In the genomic region with DNA sequence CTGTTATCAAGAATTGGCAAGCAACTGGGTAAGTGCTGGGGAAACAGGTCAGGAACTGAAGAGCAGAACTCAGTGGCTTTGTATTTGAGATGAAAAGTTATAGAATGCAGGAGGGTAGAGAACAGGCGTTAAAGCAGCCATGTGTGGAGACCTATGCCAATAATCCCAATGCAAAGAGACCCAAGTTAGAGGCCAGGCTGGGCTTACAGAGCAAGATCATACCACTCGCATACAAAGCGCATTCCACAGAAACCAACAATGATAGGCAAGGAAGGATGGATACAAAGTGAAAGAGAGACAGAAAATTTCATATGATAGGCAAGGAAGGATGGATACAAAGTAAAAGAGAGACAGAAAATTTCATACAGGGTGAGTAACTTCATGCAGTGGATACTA, we compare ENCODE assay signal across 7 mouse cellular contexts. TPM values are rescaled to one million over a fixed set of nuclear protein-coding genes. Genes with fewer than 3 reads are reported as not detected.
DNase-seq lines count a peak whose midpoint lies in the region; ATAC-seq lines count a peak whose summit lies in the region.

No protein-coding gene starts in this region.

- no peak for DNase-seq in lung, postnatal 25 days (ENCODE audit: low spot score)
- DNase-seq in lung, postnatal 4 days: no peak
- DNase-seq in adrenal gland, postnatal 25 days: no peak

- H3K4me2 ChIP-seq in lung, embryonic 16.5 days (ENCODE audit: low read depth, low read length): no peak overlapping the region
- no peak overlapping the region for H3K4me2 ChIP-seq in forebrain, embryonic 12.5 days
- H3K4me2 ChIP-seq in limb, embryonic 13.5 days (replicated peaks): 0 out of 2 replicates have a peak overlapping the region, but pooled peaks have one; percentile 80
- no peak overlapping the region for H3K4me2 ChIP-seq in stomach, embryonic 15.5 days

- no peak overlapping the region for H3K9ac ChIP-seq in lung, embryonic 16.5 days (ENCODE audit: low read length)
- no peak overlapping the region for H3K9ac ChIP-seq in forebrain, embryonic 12.5 days
- H3K9ac ChIP-seq in limb, embryonic 13.5 days: no peak overlapping the region
- H3K9ac ChIP-seq in stomach, embryonic 15.5 days: no peak overlapping the region

- no peaks in the 10 kb centered on the region for H3K27me3 ChIP-seq in lung, embryonic 16.5 days (ENCODE audit: control insufficient read depth, insufficient read depth, low read depth, low read length)
- H3K27me3 ChIP-seq in forebrain, embryonic 12.5 days: no peaks in the 10 kb centered on the region
- no peaks in the 10 kb centered on the region for H3K27me3 ChIP-seq in limb, embryonic 13.5 days
- H3K27me3 ChIP-seq in stomach, embryonic 15.5 days (replicated peaks): no peaks in the 10 kb centered on the region

- no peak overlapping the region for H3K27ac ChIP-seq in lung, embryonic 16.5 days (ENCODE audit: low read length)
- H3K27ac ChIP-seq in forebrain, embryonic 12.5 days: peak overlapping the region; percentile 59; the same call in 1 of the 2 replicates
- no peak overlapping the region for H3K27ac ChIP-seq in limb, embryonic 13.5 days
- no peak overlapping the region for H3K27ac ChIP-seq in stomach, embryonic 15.5 days

- WGBS in lung, embryonic 16.5 days: 65% methylated on average over 3 of the region's 3 CpGs
- 63% methylated on average over 3 of the region's 3 CpGs for WGBS in forebrain, embryonic 12.5 days
- 71% methylated on average over 3 of the region's 3 CpGs for WGBS in limb, embryonic 13.5 days
- WGBS in stomach, embryonic 15.5 days: 68% methylated on average over 3 of the region's 3 CpGs

- H3K4me3 ChIP-seq in lung, embryonic 16.5 days (ENCODE audit: low read length): peak overlapping the region; percentile 97
- peak overlapping the region; percentile 97; the same call in 1 of the 2 replicates for H3K4me3 ChIP-seq in forebrain, embryonic 12.5 days (replicated peaks)
- H3K4me3 ChIP-seq in limb, embryonic 13.5 days: peak overlapping the region; percentile 91
- peak overlapping the region; percentile 87; the same call in 1 of the 2 replicates for H3K4me3 ChIP-seq in stomach, embryonic 15.5 days (replicated peaks)

- peaks cover under 1% of the 10 kb centered on the region for H3K36me3 ChIP-seq in lung, embryonic 16.5 days (ENCODE audit: control insufficient read depth, insufficient read depth, low read length)
- peaks cover 10% of the 10 kb centered on the region for H3K36me3 ChIP-seq in forebrain, embryonic 12.5 days (replicated peaks)
- H3K36me3 ChIP-seq in limb, embryonic 13.5 days: peaks cover 17% of the 10 kb centered on the region
- H3K36me3 ChIP-seq in stomach, embryonic 15.5 days: 0 out of 2 replicates have a peak, but pooled peaks cover 3% of the 10 kb centered on the region

- H3K9me3 ChIP-seq in lung, embryonic 16.5 days (ENCODE audit: control insufficient read depth, low read length): no peaks in the 10 kb centered on the region
- no peaks in the 10 kb centered on the region for H3K9me3 ChIP-seq in forebrain, embryonic 12.5 days
- H3K9me3 ChIP-seq in limb, embryonic 13.5 days: no peaks in the 10 kb centered on the region
- no peaks in the 10 kb centered on the region for H3K9me3 ChIP-seq in stomach, embryonic 15.5 days

- ATAC-seq in lung, embryonic 16.5 days (ENCODE audit: low read depth): peak; percentile 19; the same call in 1 of the 2 replicates
- ATAC-seq in forebrain, embryonic 12.5 days (ENCODE audit: low FRiP score): no peak
- no peak for ATAC-seq in limb, embryonic 13.5 days (ENCODE audit: low FRiP score, low read depth)
- no peak for ATAC-seq in stomach, embryonic 15.5 days (ENCODE audit: insufficient read depth, low FRiP score, low read depth)

- H3K4me1 ChIP-seq in lung, embryonic 16.5 days (replicated peaks; ENCODE audit: control insufficient read depth, insufficient read depth, low read length): peaks cover 9% of the 10 kb centered on the region
- H3K4me1 ChIP-seq in forebrain, embryonic 12.5 days: peaks cover 32% of the 10 kb centered on the region
- peaks cover 23% of the 10 kb centered on the region for H3K4me1 ChIP-seq in limb, embryonic 13.5 days
- H3K4me1 ChIP-seq in stomach, embryonic 15.5 days: peaks cover 3% of the 10 kb centered on the region; the same call in 1 of the 2 replicates

RNA-seq across cellular contexts. Expression of gene Cnih4, which starts 5.9 kb away (rescaled TPM):
- 106 and 121 TPM in 2 replicates for polyA plus RNA-seq in lung, embryonic 16.5 days (2015; fragmentation: Nextera tagmentation; extraction: Ambion mirVana)
- 80.4 and 82.9 TPM in 2 replicates for polyA plus RNA-seq in forebrain, embryonic 12.5 days (2016; fragmentation: Nextera tagmentation; extraction: Ambion mirVana)
- polyA plus RNA-seq in limb, embryonic 13.5 days (2015; fragmentation: Nextera tagmentation; extraction: Ambion mirVana): 94.1 and 96.1 TPM in 2 replicates
- 120 and 125 TPM in 2 replicates for polyA plus RNA-seq in stomach, embryonic 15.5 days (2015; fragmentation: Nextera tagmentation; extraction: Ambion mirVana)
- total RNA-seq in adrenal gland, postnatal 25 days (2021): 43.7 and 44.3 TPM in 2 replicates

RNA-seq across cellular contexts. Expression of gene Nvl, which starts 6.4 kb away (rescaled TPM):
- 30.5 and 33.0 TPM in 2 replicates for polyA plus RNA-seq in lung, embryonic 16.5 days (2015; fragmentation: Nextera tagmentation; extraction: Ambion mirVana)
- 44.5 and 47.2 TPM in 2 replicates for polyA plus RNA-seq in forebrain, embryonic 12.5 days (2016; fragmentation: Nextera tagmentation; extraction: Ambion mirVana)
- 49.0 and 52.5 TPM in 2 replicates for polyA plus RNA-seq in limb, embryonic 13.5 days (2015; fragmentation: Nextera tagmentation; extraction: Ambion mirVana)
- polyA plus RNA-seq in stomach, embryonic 15.5 days (2015; fragmentation: Nextera tagmentation; extraction: Ambion mirVana): 26.4 and 27.9 TPM in 2 replicates
- 24.6 and 25.4 TPM in 2 replicates for total RNA-seq in adrenal gland, postnatal 25 days (2021)
